Mouse (Mus musculus) CH12F3 (cell line): ENCODE measurements at regions not wholly inside any gene's neighbourhood (a gene's known extent, or its start where the extent isn't known, plus 50 kb on each side); places are given as distances from the start of the nearest gene placed in this dataset.

Source experiments
- in situ Hi-C: fragments of 300-500 bp; cut with MboI; formaldehyde crosslinking; loops from 2 replicates; pipeline ENCODE4 v1.14.3; 2020; ENCODE audit warnings: low sequenced_read_pairs

DNA sequence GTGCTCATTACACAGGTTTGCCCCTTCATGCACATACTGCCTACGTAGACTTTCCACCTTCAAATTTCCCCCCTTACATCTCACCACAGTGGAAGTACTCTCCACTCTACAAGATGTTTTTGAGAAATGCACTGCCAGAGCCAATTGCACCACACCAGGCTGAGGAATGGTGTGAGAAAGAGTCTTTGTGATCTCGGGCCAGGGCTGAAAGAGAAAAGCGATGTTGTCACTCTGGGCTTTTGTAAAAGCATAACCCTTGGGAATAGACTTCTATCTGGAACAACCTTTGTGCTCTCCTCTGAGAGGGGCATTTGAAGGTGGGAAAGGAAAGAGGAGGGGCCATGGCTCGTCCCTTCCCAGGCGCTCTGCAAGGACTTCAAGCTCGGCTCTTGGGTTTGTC is 194.2 kb downstream of the Icos start:
- in situ Hi-C loops = no loop called here

- in situ Hi-C loops = no loop called here
These were observed 195.2 kb downstream of the Icos start for GRCm38 (mm10) chr1:61172946-61173345.

DNA sequence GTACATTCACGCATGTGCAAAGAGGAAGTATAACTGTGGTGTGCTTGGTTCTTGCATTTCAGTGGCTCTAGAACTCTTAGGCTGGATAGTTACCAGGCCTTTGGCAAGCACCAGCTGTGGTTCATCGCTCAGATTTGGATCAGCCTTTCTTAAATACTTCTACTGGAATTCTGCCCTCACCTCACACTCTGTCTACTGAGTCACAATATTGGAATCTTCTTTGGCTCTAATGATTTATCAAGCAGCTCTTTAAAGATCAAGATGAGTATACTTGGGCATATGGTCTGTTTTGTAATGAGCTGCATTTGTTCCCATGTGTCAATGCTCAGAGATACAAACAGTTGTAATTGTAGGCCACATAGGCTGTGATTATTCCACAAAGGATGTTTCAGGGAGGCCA is 197.5 kb downstream of the Icos start:
- in situ Hi-C loops = no loop called here

DNA sequence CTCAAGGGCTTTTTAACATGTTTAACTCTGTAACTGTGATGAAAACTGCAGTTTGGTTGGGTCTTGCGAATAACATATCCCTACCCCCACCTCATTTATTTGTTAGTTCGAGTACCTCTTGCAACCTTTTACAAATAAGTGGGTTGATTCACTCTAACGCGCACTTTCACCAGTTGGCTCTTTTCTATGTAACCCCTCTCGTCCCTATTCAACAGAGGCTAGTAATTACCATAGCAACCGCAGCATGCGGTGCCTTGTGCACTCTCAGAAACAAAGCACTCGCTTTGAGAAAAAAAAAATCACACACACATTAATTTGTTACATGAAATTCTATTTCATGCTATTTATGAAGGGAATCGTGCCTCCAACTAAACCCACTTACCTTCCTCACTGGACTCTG is 201.7 kb downstream of the Icos start:
- in situ Hi-C loops = no loop called here

GRCm38 (mm10) chr1:61181099-61181821 is 203.5 kb downstream of the Icos start:
- in situ Hi-C loops = no loop called here

DNA sequence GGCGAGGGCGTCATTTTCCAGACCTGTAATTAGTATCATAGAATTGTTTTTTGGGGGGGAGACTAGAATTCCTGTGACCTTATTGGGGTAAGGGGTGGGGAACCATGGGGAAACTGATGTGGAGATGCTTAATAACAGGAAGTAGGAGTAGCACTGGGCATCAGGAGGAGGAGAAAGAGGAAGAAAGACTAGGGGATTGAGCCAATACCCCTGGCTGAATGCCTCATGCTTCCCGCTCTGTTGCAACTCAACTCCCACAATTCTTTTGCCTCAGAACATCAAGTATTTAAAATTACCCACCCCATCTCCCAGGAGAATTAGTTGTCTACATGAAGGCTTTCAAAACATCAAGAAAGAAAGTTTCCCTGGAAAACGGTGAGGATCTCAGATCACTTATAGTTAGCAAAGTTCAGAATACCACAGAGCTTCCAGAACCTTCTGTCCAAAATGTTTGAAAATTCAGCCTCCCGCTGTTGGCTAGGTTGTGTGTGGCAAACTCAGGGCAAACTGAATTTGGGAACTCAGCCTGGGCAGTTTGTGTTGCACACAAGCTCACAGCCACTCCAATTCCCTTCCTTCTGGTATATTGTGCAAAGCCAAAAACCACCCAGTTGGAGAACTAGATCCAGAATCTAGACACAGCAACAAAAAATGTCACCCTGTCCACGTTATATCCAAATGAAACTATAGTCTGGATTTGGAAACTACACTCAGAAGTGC is 209.8 kb downstream of the Icos start:
- in situ Hi-C loops = no loop called here

- in situ Hi-C loops = no loop called here
These were observed 213.2 kb downstream of the Icos start for GRCm38 (mm10) chr1:61190921-61191320.

GRCm38 (mm10) chr1:61198549-61199062 is 220.9 kb downstream of the Icos start:
- in situ Hi-C loops = no loop called here

DNA sequence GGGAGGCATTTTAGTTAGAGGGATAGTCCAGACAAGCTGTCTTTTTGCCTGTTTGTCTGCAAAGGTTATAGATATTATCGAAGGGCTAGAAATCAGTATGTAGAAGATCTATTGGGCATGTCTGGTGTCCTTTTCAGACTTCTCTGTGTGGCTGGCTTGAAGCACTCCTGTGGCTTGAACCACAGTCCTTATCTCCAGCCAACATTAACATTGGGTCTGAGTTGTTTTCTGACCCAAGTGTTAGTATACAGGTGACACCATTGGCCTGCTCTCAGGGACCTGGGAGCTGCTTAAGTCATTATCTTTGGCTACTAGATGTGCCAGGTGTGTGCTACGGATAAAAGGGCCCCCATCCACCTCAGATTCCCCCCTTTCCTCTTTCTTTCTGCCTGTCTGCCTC is 223.3 kb downstream of the Icos start:
- in situ Hi-C loops = no loop called here

DNA sequence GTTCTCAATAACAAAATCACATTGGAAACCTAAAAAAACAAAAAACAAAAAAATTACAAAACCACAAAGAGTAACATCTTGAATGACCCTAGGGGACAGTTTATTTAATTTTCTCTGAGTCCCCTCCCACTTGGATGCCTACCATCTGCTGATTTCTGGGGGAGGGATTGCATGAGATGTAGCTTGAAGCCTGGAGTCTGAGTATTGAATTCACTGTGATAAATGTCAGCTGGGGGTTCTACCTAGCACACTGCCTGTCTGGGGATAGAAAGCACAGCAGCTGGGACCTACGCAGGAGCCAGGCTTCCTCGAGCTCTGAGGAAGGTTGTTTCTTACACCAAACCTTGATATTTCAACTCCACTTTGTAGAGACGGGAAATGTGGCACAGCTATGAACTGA is 224.4 kb downstream of the Icos start:
- in situ Hi-C loops = no loop called here

GRCm38 (mm10) chr1:61203170-61203569 is 225.4 kb downstream of the Icos start:
- in situ Hi-C loops = no loop called here

GRCm38 (mm10) chr1:61203612-61204011 is 225.9 kb downstream of the Icos start:
- in situ Hi-C loops = no loop called here

- in situ Hi-C loops = no loop called here
These were observed 227.4 kb downstream of the Icos start for GRCm38 (mm10) chr1:61205137-61205536.

- in situ Hi-C loops = no loop called here
These were observed 229.2 kb downstream of the Icos start for GRCm38 (mm10) chr1:61206861-61207380.

DNA sequence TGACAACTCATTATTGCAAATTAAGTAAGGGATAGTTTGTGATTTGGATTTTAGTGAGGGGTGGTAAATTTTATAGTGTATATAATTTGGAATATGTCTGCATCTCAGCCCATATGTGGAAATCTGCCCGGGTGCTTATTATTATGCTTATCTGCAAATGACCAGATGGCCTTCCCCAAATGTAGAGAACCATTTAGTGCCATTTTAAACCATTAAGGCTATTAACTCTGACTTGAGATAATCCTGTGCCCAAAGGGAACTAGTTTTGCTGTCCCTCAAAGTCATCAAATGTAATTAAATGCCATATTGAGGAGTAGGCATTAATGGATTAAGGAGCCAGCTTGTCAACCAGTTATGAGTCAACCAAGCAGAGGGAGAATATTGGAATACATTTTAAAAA is 230.7 kb downstream of the Icos start:
- in situ Hi-C loops = no loop called here

GRCm38 (mm10) chr1:61221131-61221530 is 243.4 kb downstream of the Icos start:
- in situ Hi-C loops = no loop called here

DNA sequence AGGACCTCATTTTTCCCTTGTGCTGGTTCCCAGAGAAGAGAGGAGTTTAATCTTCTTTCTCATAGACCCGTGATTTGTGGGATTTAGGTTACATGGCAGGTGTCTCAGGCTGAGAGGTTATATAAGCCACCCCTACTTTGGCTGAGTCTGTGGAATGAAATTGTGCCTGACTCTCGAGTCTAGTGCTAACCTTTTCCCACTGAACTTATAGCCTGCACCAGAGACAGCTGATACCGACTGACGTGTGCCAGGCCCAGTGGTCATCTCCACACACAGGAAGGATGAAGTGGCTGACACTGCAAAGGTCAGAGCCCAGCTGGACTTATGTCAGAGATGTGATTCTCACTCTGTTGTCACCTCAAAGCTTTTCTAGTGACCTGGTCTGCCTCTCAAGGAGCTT is 251.2 kb downstream of the Icos start:
- in situ Hi-C loops = no loop called here

DNA sequence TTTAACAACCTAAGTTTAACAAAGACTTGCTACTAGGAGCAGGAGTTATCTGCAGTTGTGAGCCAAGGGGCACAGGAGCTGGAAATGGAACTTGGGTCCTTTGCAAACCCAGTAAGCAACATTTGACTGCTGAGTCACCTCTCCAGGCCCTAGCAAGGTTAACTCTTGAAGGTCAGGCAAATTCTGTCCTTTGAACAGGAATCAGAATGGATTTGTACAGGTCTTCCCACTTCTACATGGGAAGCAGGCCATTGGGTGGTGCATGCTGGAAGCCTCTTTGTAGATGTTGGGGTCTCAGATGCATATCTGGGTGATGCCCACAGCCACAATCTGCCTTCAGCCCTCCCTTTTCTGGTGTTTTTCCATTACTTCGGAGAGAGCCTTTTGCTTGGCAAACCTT is 255.3 kb downstream of the Icos start:
- in situ Hi-C loops = no loop called here

- in situ Hi-C loops = no loop called here
These were observed 256.0 kb downstream of the Icos start for GRCm38 (mm10) chr1:61233476-61234297.

GRCm38 (mm10) chr1:61234298-61234682 is 256.6 kb downstream of the Icos start:
- in situ Hi-C loops = no loop called here

DNA sequence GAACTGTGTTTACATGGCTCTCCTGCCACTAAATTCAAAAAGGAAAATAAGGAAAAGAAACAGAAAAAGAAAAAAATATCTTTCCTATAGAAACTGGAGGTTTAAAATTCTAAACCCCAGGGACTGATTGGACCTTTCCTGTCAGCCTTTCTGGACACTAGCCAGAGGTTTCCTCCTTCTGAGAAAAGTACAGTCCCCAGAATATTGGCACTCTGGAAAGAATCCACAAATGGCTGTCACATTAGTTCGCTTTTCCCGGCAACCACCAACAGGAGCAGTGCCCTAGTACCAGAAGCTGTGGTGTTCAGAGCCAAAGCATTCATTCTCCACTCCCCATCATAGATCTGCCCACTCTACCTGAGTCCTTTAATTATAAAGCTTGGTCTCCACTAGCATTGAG is 258.8 kb downstream of the Icos start:
- in situ Hi-C loops = no loop called here
